Mouse (Mus musculus): ENCODE measurements around the gene Xcr1.
A peak's percentile ranks its signal among the peaks of the same experiment; 100 is the strongest.

The Xcr1 gene

GRCm38 (mm10) chr9:123861929-123862328, at the start of gene Xcr1:
Xcr1 (minus strand) TSS chr9:123862029.
- no peak for DNase-seq (ENCODE audit: low spot score in 2 of 2)

GRCm38 (mm10) chr9:123872049-123872448, 10.2 kb upstream of the Xcr1 start:
- no peak for DNase-seq (ENCODE audit: low spot score in 2 of 2)

GRCm38 (mm10) chr9:123869167-123869784, 7.4 kb upstream of the Xcr1 start:
- no peak for DNase-seq (ENCODE audit: low spot score in 2 of 2)

GRCm38 (mm10) chr9:123863641-123864040, 1.8 kb upstream of the Xcr1 start:
- no peak for DNase-seq (ENCODE audit: low spot score in 2 of 2)

- no peak for DNase-seq (ENCODE audit: low spot score in 2 of 2)
These were observed 1.2 kb upstream of the Xcr1 start for GRCm38 (mm10) chr9:123862895-123863616.

- DNase-seq (ENCODE audit: low spot score in 2 of 2), result no peak
These were observed 5.0 kb downstream of the Xcr1 start for GRCm38 (mm10) chr9:123856836-123857235.

- DNase-seq (ENCODE audit: low spot score in 2 of 2), result no peak
These were observed 9.1 kb downstream of the Xcr1 start for GRCm38 (mm10) chr9:123852449-123853390.

- DNase-seq (ENCODE audit: low spot score in 2 of 2), result peak; percentile 87 to 96
These were observed 9.9 kb downstream of the Xcr1 start, which contains the start of gene Fyco1 for GRCm38 (mm10) chr9:123851713-123852448. Fyco1 (minus strand) TSS chr9:123851899.

- DNase-seq (ENCODE audit: low spot score in 2 of 2), result peak; percentile 42 to 64
These were observed 10.6 kb downstream of the Xcr1 start for GRCm38 (mm10) chr9:123851062-123851712.

- peak in 1 of 2 experiments; percentile 30 for DNase-seq (ENCODE audit: low spot score in 2 of 2)
These were observed 11.1 kb downstream of the Xcr1 start for GRCm38 (mm10) chr9:123850705-123851061.

GRCm38 (mm10) chr9:123849976-123850695, 11.7 kb downstream of the Xcr1 start:
- DNase-seq (ENCODE audit: low spot score in 2 of 2), result no peak

- no peak for DNase-seq (ENCODE audit: low spot score in 2 of 2)
These were observed 15.3 kb downstream of the Xcr1 start for GRCm38 (mm10) chr9:123846490-123846889.

GRCm38 (mm10) chr9:123845120-123845519, 16.7 kb downstream of the Xcr1 start:
- no peak for DNase-seq (ENCODE audit: low spot score in 2 of 2)

- no peak for DNase-seq (ENCODE audit: low spot score in 2 of 2)
These were observed 17.4 kb downstream of the Xcr1 start for GRCm38 (mm10) chr9:123844468-123844867.

- DNase-seq (ENCODE audit: low spot score in 2 of 2), result no peak
These were observed 21.6 kb downstream of the Xcr1 start for GRCm38 (mm10) chr9:123840243-123840642.

GRCm38 (mm10) chr9:123835851-123836250, 26.0 kb downstream of the Xcr1 start:
- no peak for DNase-seq (ENCODE audit: low spot score in 2 of 2)

GRCm38 (mm10) chr9:123828916-123829315, 32.9 kb downstream of the Xcr1 start:
- no peak for DNase-seq (ENCODE audit: low spot score in 2 of 2)

GRCm38 (mm10) chr9:123826631-123827030, 35.2 kb downstream of the Xcr1 start:
- DNase-seq (ENCODE audit: low spot score in 2 of 2), result no peak

GRCm38 (mm10) chr9:123818601-123819000, 43.2 kb downstream of the Xcr1 start:
- no peak for DNase-seq (ENCODE audit: low spot score in 2 of 2)

- DNase-seq (ENCODE audit: low spot score in 2 of 2), result no peak
These were observed 45.8 kb downstream of the Xcr1 start for GRCm38 (mm10) chr9:123815996-123816395.

Measured in urinary bladder, postnatal 36 days (tissue).